Mouse (Mus musculus): ENCODE measurements around the gene Sco2. TPM values are rescaled to one million over a fixed set of nuclear protein-coding genes. Genes with fewer than 3 reads are reported as not detected.

Gene Sco2
- not detected for polyA plus RNA-seq (2014; fragmentation: Illumina TruSeq; extraction: RNeasy Lipid Tissue Mini Kit (QIAGEN cat#74804))

DNA sequence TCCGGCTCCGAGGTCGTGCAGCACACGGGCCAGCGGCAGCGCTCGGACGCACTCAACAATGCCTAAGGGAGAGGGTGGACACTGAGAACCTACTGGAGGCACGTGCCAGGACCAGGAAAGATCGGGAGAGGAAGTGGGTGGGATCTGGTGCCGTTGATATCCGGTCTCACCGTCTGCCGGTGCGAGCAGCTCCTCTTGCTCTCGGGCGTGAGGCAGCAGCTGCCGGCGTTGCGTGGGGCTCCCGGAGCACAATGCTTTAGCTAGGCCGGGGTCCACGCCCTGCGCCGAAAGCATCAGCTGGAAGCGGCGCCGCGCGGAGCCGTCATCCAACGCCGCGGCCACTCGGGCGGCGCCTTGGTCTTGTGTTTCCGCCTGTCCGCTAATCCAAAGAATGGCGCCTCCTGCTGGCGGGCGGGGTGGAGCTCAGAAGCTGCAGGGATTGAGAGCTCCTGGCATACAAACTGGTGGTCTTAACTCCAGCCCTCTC lies at the start of gene Sco2:
Gene Sco2 (minus strand): TSS at position 85 of the 487 bp plus-strand sequence.

DNA sequence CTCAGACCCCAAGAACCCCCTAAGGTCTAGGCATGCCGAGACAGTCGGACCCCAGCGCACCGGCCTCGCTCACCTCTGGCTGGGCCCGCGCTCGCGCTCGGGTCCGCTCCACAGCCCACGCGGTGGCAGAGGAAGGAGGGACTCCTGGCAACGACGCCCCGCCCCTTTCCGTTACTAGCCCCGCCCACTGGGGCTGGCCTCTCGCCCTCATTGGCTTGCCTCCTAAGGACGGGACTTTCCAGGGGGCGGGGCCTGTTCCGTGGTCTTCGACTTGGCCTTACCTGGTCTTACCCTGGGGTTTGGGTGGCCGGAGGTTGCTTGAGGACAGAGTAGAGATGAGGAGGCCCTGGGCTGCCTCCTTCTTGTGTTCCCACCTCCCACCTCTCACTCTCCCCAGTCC lies 36.5 kb upstream of the Sco2 start, which contains the start of gene Syce3:
Gene Syce3 (minus strand): TSS at position 386 of the 400 bp plus-strand sequence.

DNA sequence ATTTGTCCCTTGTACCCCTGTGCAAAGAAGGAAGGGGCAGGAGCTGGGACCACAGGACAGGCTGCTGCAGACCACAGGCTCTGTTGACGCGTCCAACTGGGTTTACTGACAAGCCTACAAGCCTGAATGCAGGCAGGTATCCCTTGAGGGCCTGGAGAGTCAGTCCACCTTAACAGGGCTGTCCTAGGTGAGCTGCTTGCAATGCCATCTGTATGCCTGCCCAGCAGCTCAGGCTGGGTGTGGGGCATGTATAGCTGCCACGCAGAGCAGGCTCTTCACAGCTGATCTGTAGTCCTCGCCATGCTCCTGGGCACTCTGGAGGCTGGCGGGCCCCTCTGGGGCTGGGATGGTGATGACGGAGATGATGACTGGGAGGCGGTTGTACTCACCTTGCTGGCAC lies 11.0 kb upstream of the Sco2 start, which contains the start of gene Klhdc7b:
Gene Klhdc7b (plus strand): TSS at position 301 of the 400 bp plus-strand sequence.

DNA sequence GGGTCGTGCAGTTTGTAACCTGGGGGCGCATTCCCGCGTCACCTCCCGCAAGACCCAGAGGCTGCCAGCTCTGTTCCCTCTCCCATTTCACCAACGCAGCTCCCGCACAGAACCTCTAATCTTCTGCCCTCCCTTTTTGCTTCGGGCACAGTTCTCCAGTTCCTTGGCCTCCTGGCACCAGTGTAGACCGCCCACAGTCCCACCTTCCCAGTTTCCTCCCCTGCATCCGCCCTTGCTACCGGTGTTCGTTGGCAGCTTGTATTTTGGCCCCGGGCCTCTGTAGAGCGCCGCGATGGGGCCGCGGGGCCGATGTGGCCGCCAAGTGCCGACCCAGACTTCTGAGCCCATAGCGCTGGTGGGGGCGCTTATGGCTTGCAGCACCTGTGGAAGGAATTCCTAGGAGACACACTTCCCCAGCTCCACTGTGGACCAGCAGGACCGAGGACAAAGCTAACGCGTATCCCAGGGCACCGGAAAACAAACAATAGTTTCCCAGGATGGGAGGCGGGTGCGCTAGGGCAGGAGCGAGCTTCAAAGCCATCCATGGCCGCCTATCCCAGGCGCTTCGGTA lies 5.3 kb upstream of the Sco2 start, which contains the start of gene Odf3b:
Gene Odf3b (minus strand): TSS at position 452 of the 571 bp plus-strand sequence.

DNA sequence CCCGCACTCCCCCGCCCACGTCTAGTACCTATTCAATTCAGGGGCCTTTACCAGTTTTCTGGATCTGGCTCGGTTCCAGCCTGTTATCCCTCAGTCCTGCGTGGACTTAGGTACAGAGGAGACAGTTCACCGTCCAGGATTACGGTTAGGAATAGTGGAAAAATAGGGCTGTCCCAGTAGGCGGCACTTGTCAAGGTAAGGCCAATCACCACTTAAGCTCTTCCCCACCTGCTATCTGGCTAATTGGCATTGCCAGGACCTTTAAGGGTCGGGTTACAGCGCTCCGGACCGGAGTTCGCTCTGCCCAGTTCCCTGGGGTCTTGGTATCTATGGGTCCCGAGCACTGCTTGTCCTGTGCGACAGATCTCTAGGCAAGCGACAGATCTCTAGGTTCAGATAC lies 3.3 kb upstream of the Sco2 start, which contains the start of gene Tymp:
Gene Tymp (minus strand): TSS at position 83 of the 400 bp plus-strand sequence.

DNA sequence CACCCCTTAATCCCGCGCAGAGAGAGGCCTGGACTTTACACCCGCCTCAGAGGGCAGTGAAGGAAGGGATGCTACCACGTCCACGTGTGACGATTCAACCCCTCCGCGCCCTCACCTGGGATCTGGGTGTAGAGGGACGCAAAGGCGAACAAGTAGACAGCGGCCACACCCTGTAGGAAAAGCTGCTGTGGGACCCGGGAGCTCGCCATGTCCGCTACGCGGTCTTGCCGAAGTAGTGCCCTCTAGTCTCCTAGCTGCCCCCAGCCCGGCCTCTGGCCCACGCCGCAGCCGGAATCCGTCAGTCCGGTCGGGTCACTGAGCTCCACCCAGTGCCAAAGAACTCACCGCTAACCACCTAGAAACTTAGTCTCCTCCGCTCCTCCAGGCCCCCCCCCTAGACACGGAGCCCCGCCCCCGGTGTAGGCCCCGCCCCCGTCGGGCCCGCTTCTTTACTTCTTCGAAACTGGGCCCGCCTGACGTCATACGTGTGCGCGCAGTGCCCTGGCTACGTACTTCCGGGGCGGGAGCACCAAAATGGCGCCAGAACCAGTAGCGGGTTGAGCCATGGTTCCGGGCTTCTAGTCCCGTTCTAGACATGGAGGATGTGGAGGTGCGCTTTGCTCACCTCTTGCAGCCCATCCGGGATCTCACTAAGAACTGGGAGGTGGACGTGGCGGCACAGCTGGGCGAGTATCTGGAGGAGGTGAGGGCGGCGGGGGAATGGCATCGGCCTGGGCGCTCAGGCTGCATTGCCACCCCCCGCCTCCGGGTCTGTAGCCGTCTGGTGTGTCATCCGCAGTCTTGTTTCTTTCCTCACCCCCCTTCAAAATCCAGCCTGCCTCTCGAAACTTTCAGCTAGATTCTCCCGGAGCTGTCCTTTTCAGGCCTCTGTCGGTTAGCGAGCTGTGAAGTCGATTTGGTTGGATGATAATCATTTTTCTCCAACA lies 18.1 kb downstream of the Sco2 start, which contains the start of the genes Lmf2 and Ncaph2:
Gene Lmf2 (minus strand): TSS at position 419 of the 947 bp plus-strand sequence.
Gene Ncaph2 (plus strand): TSS at position 479 of the 947 bp plus-strand sequence.

DNA sequence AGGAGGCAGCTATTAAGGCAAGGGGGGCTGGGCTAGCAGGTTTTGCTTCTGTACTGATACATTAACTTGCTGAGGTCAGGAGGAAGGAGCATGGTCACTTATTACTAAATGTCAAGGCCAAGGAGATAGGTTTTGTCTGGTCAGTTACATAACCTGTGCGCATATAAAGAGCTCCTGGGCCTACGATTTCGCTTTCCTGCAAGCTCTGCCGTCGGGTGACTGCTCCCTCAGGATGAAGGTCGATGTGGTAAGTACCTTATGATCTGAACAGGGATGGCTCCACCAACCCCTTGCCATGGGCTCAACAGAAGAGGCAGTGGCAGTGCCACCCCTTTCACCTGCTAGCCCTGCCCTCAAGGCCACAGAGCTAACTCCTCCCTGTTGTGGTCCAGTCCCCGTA lies 39.4 kb downstream of the Sco2 start, which contains the start of gene Miox:
Gene Miox (plus strand): TSS at position 128 of the 400 bp plus-strand sequence.

DNA sequence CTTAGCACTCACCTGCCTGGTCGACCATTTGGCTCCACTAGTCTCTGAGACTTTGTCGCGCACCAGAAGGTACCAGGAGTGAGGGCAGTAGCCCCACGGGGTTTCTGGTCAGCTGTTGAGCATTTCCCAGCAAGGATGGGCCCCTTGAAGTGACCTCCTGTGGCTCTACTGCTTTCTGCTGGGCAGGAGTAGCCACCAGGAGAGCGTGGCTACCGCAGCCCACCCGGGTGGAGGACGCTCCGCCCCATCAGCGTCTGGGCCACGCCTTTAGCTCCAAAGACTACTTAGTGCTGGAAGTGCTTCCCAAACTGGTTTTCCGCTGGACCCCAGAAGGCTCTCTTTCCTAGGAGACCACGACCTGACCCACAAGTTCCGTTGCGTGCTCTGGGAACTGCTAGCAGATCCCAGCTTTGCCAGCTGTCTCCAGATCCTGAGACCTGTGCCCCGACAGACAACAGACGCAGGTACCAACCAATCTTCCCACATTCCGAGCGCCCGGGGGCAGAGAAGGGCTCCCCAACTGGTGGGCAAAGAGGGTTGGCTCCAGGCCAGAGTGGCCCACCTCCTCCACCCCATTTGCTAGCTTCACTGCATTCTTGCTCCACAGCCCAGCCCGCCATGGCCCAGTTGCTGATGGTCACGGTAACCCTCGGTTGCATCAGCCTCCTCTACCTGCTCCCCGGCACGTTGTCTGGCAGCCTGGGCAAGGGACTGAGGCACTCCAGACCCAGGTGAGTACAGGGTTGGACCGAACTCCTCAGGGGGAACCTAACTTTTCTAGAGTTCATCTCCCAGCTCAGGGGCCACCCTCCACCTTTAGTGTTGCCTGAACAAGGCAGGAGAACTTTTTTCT lies 50.8 kb downstream of the Sco2 start, which contains the start of gene Adm2:
Gene Adm2 (plus strand): TSS at position 51 of the 853 bp plus-strand sequence.

Other genes starting within 250 kb of the Sco2 start
- not detected for gene Hdac10, start 245.1 kb downstream of the Sco2 start, polyA plus RNA-seq (2014; fragmentation: Illumina TruSeq; extraction: RNeasy Lipid Tissue Mini Kit (QIAGEN cat#74804))
- not detected for gene Mapk12, start 233.1 kb downstream of the Sco2 start, polyA plus RNA-seq (2014; fragmentation: Illumina TruSeq; extraction: RNeasy Lipid Tissue Mini Kit (QIAGEN cat#74804))
- gene Mapk11, start 224.2 kb downstream of the Sco2 start, polyA plus RNA-seq (2014; fragmentation: Illumina TruSeq; extraction: RNeasy Lipid Tissue Mini Kit (QIAGEN cat#74804)), result not detected
- gene Plxnb2, start 193.1 kb downstream of the Sco2 start, polyA plus RNA-seq (2014; fragmentation: Illumina TruSeq; extraction: RNeasy Lipid Tissue Mini Kit (QIAGEN cat#74804)), result 6.7 TPM
- 0.17 TPM for gene Dennd6b, start 177.3 kb downstream of the Sco2 start, polyA plus RNA-seq (2014; fragmentation: Illumina TruSeq; extraction: RNeasy Lipid Tissue Mini Kit (QIAGEN cat#74804))
- 5.9 TPM for gene Ppp6r2, start 162.3 kb downstream of the Sco2 start, polyA plus RNA-seq (2014; fragmentation: Illumina TruSeq; extraction: RNeasy Lipid Tissue Mini Kit (QIAGEN cat#74804))
- gene Sbf1, start 58.5 kb downstream of the Sco2 start, polyA plus RNA-seq (2014; fragmentation: Illumina TruSeq; extraction: RNeasy Lipid Tissue Mini Kit (QIAGEN cat#74804)), result 1.5 TPM
- gene Adm2, start 51.1 kb downstream of the Sco2 start, polyA plus RNA-seq (2014; fragmentation: Illumina TruSeq; extraction: RNeasy Lipid Tissue Mini Kit (QIAGEN cat#74804)), result not detected
- not detected for gene Miox, start 39.4 kb downstream of the Sco2 start, polyA plus RNA-seq (2014; fragmentation: Illumina TruSeq; extraction: RNeasy Lipid Tissue Mini Kit (QIAGEN cat#74804))
- 0.86 TPM for gene Lmf2, start 18.2 kb downstream of the Sco2 start, polyA plus RNA-seq (2014; fragmentation: Illumina TruSeq; extraction: RNeasy Lipid Tissue Mini Kit (QIAGEN cat#74804))
- 12.9 TPM for gene Ncaph2, start 18.1 kb downstream of the Sco2 start, polyA plus RNA-seq (2014; fragmentation: Illumina TruSeq; extraction: RNeasy Lipid Tissue Mini Kit (QIAGEN cat#74804))
- gene Tymp, start 3.2 kb upstream of the Sco2 start, polyA plus RNA-seq (2014; fragmentation: Illumina TruSeq; extraction: RNeasy Lipid Tissue Mini Kit (QIAGEN cat#74804)), result not detected
- not detected for gene Odf3b, start 5.4 kb upstream of the Sco2 start, polyA plus RNA-seq (2014; fragmentation: Illumina TruSeq; extraction: RNeasy Lipid Tissue Mini Kit (QIAGEN cat#74804))
- not detected for gene Klhdc7b, start 11.1 kb upstream of the Sco2 start, polyA plus RNA-seq (2014; fragmentation: Illumina TruSeq; extraction: RNeasy Lipid Tissue Mini Kit (QIAGEN cat#74804))
- gene Syce3, start 36.7 kb upstream of the Sco2 start, polyA plus RNA-seq (2014; fragmentation: Illumina TruSeq; extraction: RNeasy Lipid Tissue Mini Kit (QIAGEN cat#74804)), result not detected
- gene Cpt1b, start 52.0 kb upstream of the Sco2 start, polyA plus RNA-seq (2014; fragmentation: Illumina TruSeq; extraction: RNeasy Lipid Tissue Mini Kit (QIAGEN cat#74804)), result not detected
- 0.48 TPM for gene C730034F03Rik, start 55.7 kb upstream of the Sco2 start, polyA plus RNA-seq (2014; fragmentation: Illumina TruSeq; extraction: RNeasy Lipid Tissue Mini Kit (QIAGEN cat#74804))
- gene Gm44502, start 55.9 kb upstream of the Sco2 start, polyA plus RNA-seq (2014; fragmentation: Illumina TruSeq; extraction: RNeasy Lipid Tissue Mini Kit (QIAGEN cat#74804)), result not detected
- 19.3 TPM for gene Chkb, start 56.1 kb upstream of the Sco2 start, polyA plus RNA-seq (2014; fragmentation: Illumina TruSeq; extraction: RNeasy Lipid Tissue Mini Kit (QIAGEN cat#74804))
- 0.20 TPM for gene Mapk8ip2, start 80.1 kb upstream of the Sco2 start, polyA plus RNA-seq (2014; fragmentation: Illumina TruSeq; extraction: RNeasy Lipid Tissue Mini Kit (QIAGEN cat#74804))
- gene Arsa, start 103.6 kb upstream of the Sco2 start, polyA plus RNA-seq (2014; fragmentation: Illumina TruSeq; extraction: RNeasy Lipid Tissue Mini Kit (QIAGEN cat#74804)), result 1.9 TPM
- gene Shank3, start 125.8 kb upstream of the Sco2 start, polyA plus RNA-seq (2014; fragmentation: Illumina TruSeq; extraction: RNeasy Lipid Tissue Mini Kit (QIAGEN cat#74804)), result 1.00 TPM
- not detected for gene Acr, start 194.5 kb upstream of the Sco2 start, polyA plus RNA-seq (2014; fragmentation: Illumina TruSeq; extraction: RNeasy Lipid Tissue Mini Kit (QIAGEN cat#74804))
- gene Rabl2, start 218.1 kb upstream of the Sco2 start, polyA plus RNA-seq (2014; fragmentation: Illumina TruSeq; extraction: RNeasy Lipid Tissue Mini Kit (QIAGEN cat#74804)), result 11.1 TPM